Mouse (Mus musculus) G1E-ER4 (cell line): Measurements from ENCODE around the gene Pbx3. TPM values are rescaled to one million over a fixed set of nuclear protein-coding genes. Genes with fewer than 3 reads are reported as not detected.

ENCODE experiments used
- GATA1 ChIP-seq: IDR thresholded peaks from one replicate; pipeline ENCODE4 v1.8.0; 2012; ENCODE audit warnings: low read length, inconsistent platforms
- polyA plus RNA-seq: library from polyadenylated mRNA; stranded (reverse); fragments of >175 nt; gene quantifications from 2 replicates; pipeline ENCODE4 v1.2.3, GENCODE M21; 2012

Gene Pbx3
- polyA plus RNA-seq, 1 experiment: 12.7 TPM

GRCm38 (mm10) chr2:34204325-34204724 lies 168.6 kb downstream of the Pbx3 start:
- TF ChIP-seq GATA1: no peak

- no peak for TF ChIP-seq GATA1
These were observed 178.8 kb downstream of the Pbx3 start for GRCm38 (mm10) chr2:34193870-34194820.

- TF ChIP-seq GATA1: no peak
These were observed 179.7 kb downstream of the Pbx3 start for GRCm38 (mm10) chr2:34193276-34193675.

GRCm38 (mm10) chr2:34187366-34187765 lies 185.6 kb downstream of the Pbx3 start:
- TF ChIP-seq GATA1: no peak

GRCm38 (mm10) chr2:34181600-34181999 lies 191.3 kb downstream of the Pbx3 start:
- TF ChIP-seq GATA1: no peak

- TF ChIP-seq GATA1: no peak
These were observed 193.6 kb downstream of the Pbx3 start for GRCm38 (mm10) chr2:34179299-34179698.

- TF ChIP-seq GATA1: no peak
These were observed 194.3 kb downstream of the Pbx3 start for GRCm38 (mm10) chr2:34178653-34179052.

GRCm38 (mm10) chr2:34170424-34170823 lies 202.5 kb downstream of the Pbx3 start:
- TF ChIP-seq GATA1: no peak

- no peak for TF ChIP-seq GATA1
These were observed 203.3 kb downstream of the Pbx3 start for GRCm38 (mm10) chr2:34169626-34170025.

- no peak for TF ChIP-seq GATA1
These were observed 204.8 kb downstream of the Pbx3 start for GRCm38 (mm10) chr2:34168191-34168590.

- TF ChIP-seq GATA1: no peak
These were observed 210.5 kb downstream of the Pbx3 start for GRCm38 (mm10) chr2:34162484-34162883.

GRCm38 (mm10) chr2:34157746-34158145 lies 215.2 kb downstream of the Pbx3 start:
- TF ChIP-seq GATA1: no peak

- no peak for TF ChIP-seq GATA1
These were observed 218.1 kb downstream of the Pbx3 start for GRCm38 (mm10) chr2:34154833-34155232.

- TF ChIP-seq GATA1: no peak
These were observed 219.6 kb downstream of the Pbx3 start for GRCm38 (mm10) chr2:34153336-34153735.

GRCm38 (mm10) chr2:34150560-34150959 lies 222.4 kb downstream of the Pbx3 start:
- TF ChIP-seq GATA1: no peak

- no peak for TF ChIP-seq GATA1
These were observed 224.7 kb downstream of the Pbx3 start for GRCm38 (mm10) chr2:34148214-34148613.

GRCm38 (mm10) chr2:34147476-34147875 lies 225.5 kb downstream of the Pbx3 start:
- TF ChIP-seq GATA1: no peak
